Mouse (Mus musculus): ENCODE data around the gene Galm.

Gene Galm

DNA sequence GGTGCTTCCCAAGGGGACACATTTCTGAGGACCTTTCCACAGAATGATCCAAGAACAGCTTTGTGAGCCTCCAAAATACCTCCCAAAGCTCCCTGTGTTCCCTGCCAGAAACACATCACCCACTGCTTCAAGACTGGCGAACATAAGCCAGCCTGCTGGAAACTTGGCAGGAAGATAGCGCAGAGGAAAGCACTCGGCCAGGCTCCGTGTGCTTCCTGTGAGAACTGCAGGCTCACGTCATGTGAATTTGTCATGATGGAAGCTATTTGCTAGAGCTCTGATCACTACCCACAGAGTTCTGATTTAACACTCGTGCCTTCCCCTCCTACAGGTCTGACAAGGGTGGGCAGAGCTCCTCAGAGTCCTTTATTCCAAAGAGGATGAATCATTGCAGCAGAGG, 38.5 kb downstream of the Galm start:
- DNase-seq (ENCODE audit: low read depth): peak; percentile 33

GRCm38 (mm10) chr17:80166346-80166745, 39.1 kb downstream of the Galm start:
- no peak for DNase-seq (ENCODE audit: low read depth)

GRCm38 (mm10) chr17:80167436-80167835, 40.2 kb downstream of the Galm start:
- DNase-seq (ENCODE audit: low read depth): no peak

- peak; percentile 54 for DNase-seq (ENCODE audit: low read depth)
Measured at GRCm38 (mm10) chr17:80167851-80168251, 40.6 kb downstream of the Galm start.

- peak; percentile 45 for DNase-seq (ENCODE audit: low read depth)
Measured at GRCm38 (mm10) chr17:80168425-80169182, 41.3 kb downstream of the Galm start.

GRCm38 (mm10) chr17:80169792-80170191, 42.5 kb downstream of the Galm start:
- no peak for DNase-seq (ENCODE audit: low read depth)

GRCm38 (mm10) chr17:80170951-80171350, 43.7 kb downstream of the Galm start:
- DNase-seq (ENCODE audit: low read depth): no peak

GRCm38 (mm10) chr17:80171948-80172347, 44.7 kb downstream of the Galm start:
- DNase-seq (ENCODE audit: low read depth): no peak

DNA sequence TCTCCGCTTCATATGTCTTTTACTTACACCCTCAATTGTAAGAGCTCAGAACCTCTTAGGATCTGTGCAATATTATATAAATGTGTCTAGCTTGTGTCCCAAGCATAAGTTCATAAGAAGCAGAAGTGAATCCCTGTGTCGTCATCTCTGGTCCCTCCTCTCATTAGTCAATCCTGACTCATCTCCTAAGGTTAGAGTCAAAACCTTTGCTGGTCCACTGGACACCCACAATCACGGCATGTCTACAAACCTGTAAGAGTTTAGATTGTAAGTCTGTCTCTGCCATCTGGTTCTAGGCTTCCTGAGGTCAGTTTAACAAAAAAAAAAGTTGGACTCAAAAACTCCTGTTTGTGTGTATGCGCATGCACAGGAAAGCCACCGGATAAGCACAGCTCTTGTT, 45.5 kb downstream of the Galm start:
- DNase-seq (ENCODE audit: low read depth): peak; percentile 56

- DNase-seq (ENCODE audit: low read depth): no peak
Measured at GRCm38 (mm10) chr17:80173708-80174107, 46.4 kb downstream of the Galm start.

- no peak for DNase-seq (ENCODE audit: low read depth)
Measured at GRCm38 (mm10) chr17:80174146-80174545, 46.9 kb downstream of the Galm start.

DNA sequence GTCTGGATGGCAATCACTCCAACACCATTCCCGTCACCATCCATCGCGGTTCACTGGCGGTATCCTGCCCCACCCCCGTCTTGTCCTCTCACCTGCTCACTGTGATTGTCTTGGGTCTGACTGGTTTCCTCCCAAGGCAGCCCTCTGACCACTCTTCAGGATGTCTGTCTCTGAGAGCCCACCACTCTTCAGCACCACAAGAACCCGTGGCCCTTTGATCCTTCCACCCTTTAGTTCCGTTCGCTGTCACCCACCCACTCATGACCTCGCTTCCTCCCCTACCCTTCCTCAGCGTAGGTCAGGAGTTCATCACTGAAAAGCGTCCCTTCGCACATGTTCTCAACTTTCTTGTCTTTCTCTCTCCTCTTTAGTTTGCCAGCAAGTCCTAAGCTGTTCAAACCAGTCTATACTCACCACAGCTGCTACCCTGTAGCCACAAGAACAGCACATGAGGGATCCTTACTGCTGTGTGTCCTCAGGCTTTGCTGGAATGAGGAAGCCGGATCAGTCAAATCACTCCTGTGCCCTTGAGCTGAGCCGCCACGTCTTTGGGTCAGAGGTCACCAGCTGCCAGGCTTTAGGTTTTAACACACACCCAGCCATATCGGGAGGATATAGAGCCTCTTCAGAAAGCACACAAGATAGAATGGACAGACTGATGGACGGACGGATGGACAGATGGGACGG, 47.6 kb downstream of the Galm start:
- DNase-seq (ENCODE audit: low read depth): no peak

DNA sequence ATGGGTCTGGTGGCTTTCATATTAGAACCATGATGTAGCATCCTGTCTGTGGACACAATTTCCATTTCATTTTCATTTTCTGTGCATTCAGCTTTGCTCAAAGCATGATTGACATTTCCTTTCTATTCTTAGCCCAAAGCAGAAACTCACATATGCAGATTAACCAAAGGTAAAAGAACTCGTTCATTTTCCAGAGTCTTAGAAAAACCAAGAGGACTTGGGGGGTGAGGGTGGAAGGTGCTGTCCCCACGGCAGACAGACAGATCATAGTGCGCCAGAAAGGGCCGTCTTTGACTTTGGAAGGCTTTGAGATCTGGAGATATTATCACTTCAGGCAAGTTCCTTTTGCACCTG, 48.1 kb downstream of the Galm start:
- DNase-seq (ENCODE audit: low read depth): no peak

DNA sequence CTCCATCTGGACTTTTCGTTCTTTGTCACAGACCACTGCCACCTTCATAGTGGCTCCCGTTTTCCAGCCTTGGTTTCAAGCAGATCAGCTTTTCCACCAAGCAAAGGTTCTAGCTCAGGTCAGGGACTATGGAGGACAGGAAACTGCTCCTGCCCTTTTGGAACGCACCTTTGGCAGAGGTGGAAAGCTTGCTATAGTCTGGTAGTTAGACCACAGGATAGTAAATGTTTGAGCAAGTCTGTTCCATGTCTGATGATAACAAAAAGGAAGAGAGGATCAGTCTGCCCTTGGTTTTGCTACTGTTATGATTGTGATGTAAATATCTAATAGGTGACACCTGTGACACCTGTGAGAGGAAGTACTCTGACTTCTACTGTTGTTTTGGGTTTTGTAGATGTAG, 48.7 kb downstream of the Galm start:
- DNase-seq (ENCODE audit: low read depth): no peak

DNA sequence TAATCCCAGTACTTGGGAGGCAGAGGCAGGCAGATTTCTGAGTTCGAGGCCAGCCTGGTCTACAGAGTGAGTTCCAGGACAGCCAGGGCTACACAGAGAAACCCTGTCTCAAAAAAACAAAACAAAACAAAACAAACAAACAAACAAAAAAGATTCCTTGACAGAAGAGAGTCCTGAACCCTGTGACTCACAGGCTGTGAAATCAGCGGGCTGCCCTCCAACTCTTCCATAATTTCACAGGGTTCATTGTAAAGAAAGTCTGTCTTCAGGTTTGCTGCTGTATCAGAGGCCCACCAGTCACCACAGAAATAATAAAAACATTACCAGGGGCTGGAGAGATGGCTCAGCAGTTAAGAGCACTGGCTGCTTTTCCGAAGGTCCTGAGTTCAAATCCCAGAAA, 51.6 kb downstream of the Galm start:
- peak; percentile 24 for DNase-seq (ENCODE audit: low read depth)

DNA sequence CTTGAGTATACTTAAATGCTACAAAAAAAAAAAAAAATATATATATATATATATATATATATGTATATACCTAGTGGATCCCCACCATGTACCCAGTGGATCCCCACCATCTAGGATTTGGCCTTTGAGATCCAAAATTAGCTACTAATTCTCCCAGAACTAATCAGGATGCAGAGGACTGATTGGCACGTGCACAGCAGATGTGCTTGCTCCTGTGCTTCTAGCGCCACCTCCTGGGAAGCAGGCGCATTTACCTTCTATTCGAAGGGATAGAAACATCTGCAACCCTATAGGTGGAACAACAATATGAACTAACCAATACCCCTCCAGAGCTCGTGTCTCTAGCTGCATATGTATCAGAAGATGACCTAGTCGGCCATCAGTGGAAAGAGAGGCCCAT, 52.7 kb downstream of the Galm start:
- DNase-seq (ENCODE audit: low read depth): peak; percentile 89

GRCm38 (mm10) chr17:80180468-80180867, 53.2 kb downstream of the Galm start:
- DNase-seq (ENCODE audit: low read depth): no peak

DNA sequence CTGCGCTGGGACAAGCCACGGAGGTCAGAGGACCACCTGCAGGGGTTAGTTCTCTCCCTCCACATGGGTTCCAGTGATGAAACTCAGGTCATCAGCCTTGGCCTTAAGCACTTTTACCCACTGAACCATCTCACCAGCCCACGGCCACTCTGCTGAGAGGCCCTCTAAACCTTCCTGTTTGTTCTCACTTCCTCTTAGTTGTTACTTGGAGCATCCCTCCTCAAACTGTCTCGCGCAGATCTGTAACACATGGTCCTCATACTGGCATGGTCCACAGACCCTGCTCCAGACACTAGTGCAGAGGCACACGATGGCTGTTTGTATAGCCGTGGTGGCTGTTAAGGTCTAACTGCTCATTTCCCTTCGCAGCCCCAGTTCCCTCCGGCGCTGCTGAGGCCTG, 56.3 kb downstream of the Galm start:
- DNase-seq (ENCODE audit: low read depth): no peak

DNA sequence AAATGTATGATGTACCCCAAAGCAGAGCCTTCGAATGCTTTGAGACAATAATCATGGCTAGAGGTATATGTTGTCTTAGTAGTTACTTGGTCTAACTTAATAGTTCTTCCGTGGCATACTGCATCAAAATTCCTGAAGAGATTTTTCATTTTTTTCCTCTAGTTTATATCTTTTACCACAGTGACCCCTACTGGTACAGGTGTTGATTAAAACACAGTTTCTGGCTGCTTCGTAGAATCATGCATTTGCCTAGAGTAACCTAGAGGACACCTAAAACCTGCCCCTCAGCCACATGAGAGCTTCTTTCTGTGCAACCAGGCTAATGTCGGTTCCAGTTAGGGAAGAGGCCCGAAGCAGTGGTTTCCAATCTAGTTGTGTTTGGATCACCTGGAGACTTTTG, 65.8 kb downstream of the Galm start:
- DNase-seq (ENCODE audit: low read depth): peak; percentile 78

GRCm38 (mm10) chr17:80199160-80199778, 72.0 kb downstream of the Galm start:
- DNase-seq (ENCODE audit: low read depth): no peak

- no peak for DNase-seq (ENCODE audit: low read depth)
Measured at GRCm38 (mm10) chr17:80205657-80206056, 78.4 kb downstream of the Galm start.

DNA sequence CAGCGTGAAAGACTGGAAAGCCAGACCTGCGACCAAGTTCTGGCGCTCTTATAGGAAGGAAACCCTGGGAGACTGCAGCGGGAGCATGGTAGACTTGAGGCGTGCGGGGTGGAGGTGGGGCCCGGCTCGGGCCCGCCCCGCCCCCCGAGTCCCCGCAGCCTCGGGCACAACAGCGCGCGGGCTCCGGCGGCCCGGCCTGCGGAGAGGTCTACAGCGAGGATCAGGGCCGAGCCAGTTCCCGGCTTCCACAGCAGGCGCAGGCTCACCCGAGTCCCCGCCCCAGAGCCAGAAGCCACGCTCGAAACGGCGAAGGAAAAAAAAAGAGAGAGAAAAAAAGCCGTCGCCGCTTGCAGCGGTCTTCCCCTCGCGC, 79.0 kb downstream of the Galm start:
- DNase-seq (ENCODE audit: low read depth): no peak

Data from NIH3T3 (cell line).